Mouse (Mus musculus) olfactory bulb, adult 2 months (tissue): ENCODE measurements around the gene Scg3.

Source experiments
- CTCF ChIP-seq: fragments of 200-500 bp; IDR thresholded peaks from 2 replicates; pipeline ENCODE4 v1.5.1; 2012; ENCODE audit warnings: low read depth, mild to moderate bottlenecking, low read length, moderate library complexity; ENCODE audit not compliant: insufficient read depth
- POLR2A ChIP-seq: fragments of 200-500 bp; IDR thresholded peaks from 2 replicates; pipeline ENCODE4 v1.6.1; 2012; ENCODE audit warnings: mild to moderate bottlenecking, low read depth, low read length, moderate library complexity; ENCODE audit not compliant: insufficient read depth

DNA sequence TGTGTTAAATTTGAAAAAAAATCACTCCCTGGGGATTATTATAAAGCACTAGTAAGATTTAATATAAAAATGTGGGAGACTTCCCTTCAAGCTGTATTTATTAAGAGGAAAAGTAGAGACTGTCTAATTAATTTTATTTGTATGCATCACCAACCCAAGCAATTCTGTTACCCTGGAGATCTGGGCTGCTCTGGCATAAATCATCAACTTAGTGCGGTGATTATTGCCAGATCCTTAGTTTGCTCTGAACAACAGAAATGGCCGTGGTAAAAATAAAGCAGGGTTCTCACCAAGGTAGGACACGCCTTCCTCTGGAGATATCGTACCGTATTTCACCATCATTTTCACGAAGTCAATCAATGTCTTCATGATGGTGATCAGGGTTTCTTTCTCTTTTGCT lies 18.5 kb downstream of the Scg3 start:
- TF ChIP-seq CTCF (no peak), POLR2A (no peak)
